Mouse (Mus musculus) liver, embryonic 11.5 days (tissue): Measurements from ENCODE around the gene Cdr2l. TPM values are rescaled to one million over a fixed set of nuclear protein-coding genes. Genes with fewer than 3 reads are reported as not detected.
"Not testable (repeated sequence)": the region's sequence is repeated elsewhere in the genome, so short reads cannot be mapped to it uniquely, and the experiment has no call there.

Source experiments
- ATAC-seq: fragments of 200-750 bp; cut with Nextera tagmentation; replicated peaks from 2 replicates; pipeline ENCODE4 v1.8.0; 2017; ENCODE audit warnings: moderate number of reproducible peaks, mild to moderate bottlenecking, moderate TSS enrichment, moderate library complexity; ENCODE audit not compliant: low FRiP score
- DNase-seq: peaks from one replicate; pipeline ENCODE4 v3.0.0-alpha.2; 2017; ENCODE audit warnings: low spot score
- H3K27ac ChIP-seq: fragments of 300-500 bp; sonication (generic); 2 replicates; pipeline ENCODE4 v1.5.1; 2014; ENCODE audit warnings: mild to moderate bottlenecking, low read depth, low read length, control low read depth
- H3K27me3 ChIP-seq: fragments of 300-500 bp; sonication (generic); replicated peaks from 2 replicates; pipeline ENCODE4 v1.6.1; 2014; ENCODE audit warnings: low read length, mixed read lengths; ENCODE audit not compliant: control insufficient read depth, insufficient read depth
- H3K36me3 ChIP-seq: fragments of 300-500 bp; sonication (generic); 2 replicates; pipeline ENCODE4 v1.6.1; 2014; ENCODE audit warnings: mild to moderate bottlenecking, low read length, moderate library complexity, mixed read lengths; ENCODE audit not compliant: control insufficient read depth, insufficient read depth
- H3K4me1 ChIP-seq: fragments of 300-500 bp; sonication (generic); replicated peaks from 2 replicates; pipeline ENCODE4 v1.6.1; 2014; ENCODE audit warnings: low read length, mixed read lengths; ENCODE audit not compliant: control insufficient read depth, insufficient read depth
- H3K4me2 ChIP-seq: fragments of 300-500 bp; sonication (generic); 2 replicates; pipeline ENCODE4 v1.6.1; 2014; ENCODE audit warnings: mild to moderate bottlenecking, control low read depth, moderate library complexity
- H3K4me3 ChIP-seq: fragments of 300-500 bp; sonication (generic); 2 replicates; pipeline ENCODE4 v1.5.1; 2014; ENCODE audit warnings: low read depth, low read length, control low read depth
- H3K9ac ChIP-seq: fragments of 300-500 bp; sonication (generic); 2 replicates; pipeline ENCODE4 v1.6.1; 2014; ENCODE audit warnings: low read depth, low read length, control low read depth
- H3K9me3 ChIP-seq: fragments of 300-500 bp; sonication (generic); 2 replicates; pipeline ENCODE4 v1.6.1; 2016; ENCODE audit warnings: low read length, inconsistent platforms, mixed read lengths; ENCODE audit not compliant: control insufficient read depth
- whole genome bisulfite sequencing: fragments of 180-500 bp; shearing (Covaris S2); extraction: QIAGEN DNeasy Blood & Tissue Kit; methylation state at CpG from one replicate; pipeline ENCODE4 v1.1.7; 2014; 5-methylcytosine and 5-hydroxymethylcytosine counted together
- polyA plus RNA-seq: library from polyadenylated mRNA; unstranded; fragments of >200 nt; fragmentation: Nextera tagmentation; extraction: Ambion mirVana; gene quantifications from 2 replicates; pipeline ENCODE4 v1.2.1, GENCODE M21; 2014

Cdr2l gene
- polyA plus RNA-seq, 1 experiment from 2014 or later, result 6.9 TPM

GRCm38 (mm10) chr11:115386859-115387258 is 5.1 kb downstream of the Cdr2l start:
- not testable (repeated sequence) for H3K4me1 ChIP-seq, H3K4me3 ChIP-seq, H3K4me2 ChIP-seq, ATAC-seq, H3K9ac ChIP-seq, H3K9me3 ChIP-seq, H3K36me3 ChIP-seq, H3K27ac ChIP-seq, DNase-seq
- WGBS, result 76% methylated on average over 3 of the region's 3 CpGs
- H3K27me3 ChIP-seq, result peaks cover 31% of the 10 kb centered on the region

- Histone ChIP-seq H3K36me3 (no peaks in the 10 kb centered on the region), H3K27ac (no peak overlapping the region)
These were observed 9.6 kb downstream of the Cdr2l start for GRCm38 (mm10) chr11:115391358-115391757.

DNA sequence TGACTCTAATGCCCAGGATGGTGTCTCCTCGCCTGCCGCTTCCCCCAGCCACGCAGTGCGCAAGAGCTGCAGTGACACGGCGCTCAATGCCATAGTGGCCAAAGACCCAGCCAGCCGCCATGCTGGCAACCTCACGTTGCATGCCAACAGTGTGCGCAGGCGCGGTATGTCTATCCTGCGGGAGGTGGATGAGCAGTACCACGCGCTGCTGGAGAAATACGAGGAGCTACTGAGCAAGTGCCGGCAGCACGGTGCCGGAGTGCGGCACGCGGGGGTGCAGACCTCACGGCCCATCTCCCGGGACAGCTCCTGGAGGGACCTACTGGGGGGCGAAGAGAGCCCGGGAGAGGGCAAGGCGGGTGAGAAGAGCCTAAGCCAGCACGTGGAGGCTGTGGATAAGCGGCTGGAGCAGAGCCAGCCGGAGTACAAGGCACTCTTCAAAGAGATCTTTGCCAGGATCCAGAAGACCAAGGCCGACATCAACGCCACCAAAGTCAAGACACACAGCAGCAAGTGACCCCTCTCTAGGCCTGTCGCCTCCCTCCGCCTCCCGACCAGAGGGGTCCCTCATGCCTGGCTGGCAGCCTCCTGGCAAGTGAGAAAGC is 12.1 kb downstream of the Cdr2l start:
- ATAC-seq, result peak; percentile 53; the same call in 1 of the 2 replicates

More at GRCm38 (mm10) chr11:115391358-115391757, 9.6 kb downstream of the Cdr2l start:
- ATAC-seq (no peak), DNase-seq (no peak)
- Histone ChIP-seq H3K27me3 (0 out of 2 replicates have a peak, but pooled peaks cover 3% of the 10 kb centered on the region), H3K4me2 (no peak overlapping the region), H3K9me3 (no peaks in the 10 kb centered on the region), H3K4me3 (no peak overlapping the region), H3K9ac (no peak overlapping the region), H3K4me1 (no peaks in the 10 kb centered on the region)
- WGBS, result 89% methylated on average over 7 of the region's 7 CpGs

DNA sequence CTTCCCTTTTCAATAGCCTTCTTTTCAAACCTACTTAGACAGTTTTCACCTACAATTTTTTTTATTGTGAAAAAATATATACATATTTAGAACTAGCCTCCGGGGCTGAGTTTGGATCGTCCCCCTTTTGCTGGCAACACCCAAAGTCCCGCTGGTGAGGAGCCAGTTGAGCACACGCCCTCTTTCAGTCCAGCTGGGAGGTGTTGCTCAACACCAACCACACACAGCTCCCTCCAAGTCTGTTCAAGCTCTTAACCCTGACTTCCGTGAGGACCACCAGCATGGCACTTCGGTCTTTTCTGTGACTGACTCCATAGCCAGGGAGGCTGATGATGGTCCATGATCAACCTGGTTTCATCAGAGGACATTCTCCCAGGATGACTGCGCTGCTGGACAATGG is 16.4 kb downstream of the Cdr2l start:
- Histone ChIP-seq H3K27me3 (no peaks in the 10 kb centered on the region), H3K9ac (no peak overlapping the region), H3K4me1 (no peaks in the 10 kb centered on the region), H3K9me3 (no peaks in the 10 kb centered on the region), H3K27ac (no peak overlapping the region), H3K36me3 (no peaks in the 10 kb centered on the region), H3K4me2 (no peak overlapping the region), H3K4me3 (no peak overlapping the region)
- no peak for ATAC-seq
- WGBS, result 65% methylated on average over 7 of the region's 7 CpGs
- DNase-seq, result no peak

More for the DNA sequence above, 12.1 kb downstream of the Cdr2l start:
- DNase-seq, result no peak
- no peak overlapping the region for H3K27ac ChIP-seq
- 0 out of 2 replicates have a peak, but pooled peaks cover 3% of the 10 kb centered on the region for H3K27me3 ChIP-seq
- H3K9ac ChIP-seq, result no peak overlapping the region
- H3K4me1 ChIP-seq, result no peaks in the 10 kb centered on the region
- peak overlapping the region; percentile 26; the same call in 1 of the 2 replicates for H3K4me3 ChIP-seq
- no peaks in the 10 kb centered on the region for H3K36me3 ChIP-seq
- no peaks in the 10 kb centered on the region for H3K9me3 ChIP-seq
- peak overlapping the region; percentile 59 for H3K4me2 ChIP-seq
- 49% methylated on average over 34 of the region's 34 CpGs for whole genome bisulfite sequencing

- no peak for DNase-seq
- Histone ChIP-seq H3K27ac (no peak overlapping the region), H3K36me3 (no peaks in the 10 kb centered on the region), H3K4me2 (no peak overlapping the region), H3K9ac (no peak overlapping the region), H3K9me3 (no peaks in the 10 kb centered on the region), H3K4me3 (no peak overlapping the region), H3K4me1 (peaks cover 6% of the 10 kb centered on the region), H3K27me3 (no peaks in the 10 kb centered on the region)
- no peak for ATAC-seq
- WGBS, result 77% methylated on average over 3 of the region's 3 CpGs
These were observed 18.4 kb downstream of the Cdr2l start for GRCm38 (mm10) chr11:115400126-115400525.

GRCm38 (mm10) chr11:115400630-115401391 is 19.1 kb downstream of the Cdr2l start:
- Histone ChIP-seq H3K4me2 (no peak overlapping the region), H3K27ac (no peak overlapping the region), H3K4me3 (no peak overlapping the region), H3K27me3 (no peaks in the 10 kb centered on the region), H3K9me3 (no peaks in the 10 kb centered on the region), H3K36me3 (no peaks in the 10 kb centered on the region), H3K4me1 (peaks cover 6% of the 10 kb centered on the region), H3K9ac (no peak overlapping the region)
- no peak for ATAC-seq
- WGBS, result 58% methylated on average over 11 of the region's 11 CpGs
- no peak for DNase-seq

DNA sequence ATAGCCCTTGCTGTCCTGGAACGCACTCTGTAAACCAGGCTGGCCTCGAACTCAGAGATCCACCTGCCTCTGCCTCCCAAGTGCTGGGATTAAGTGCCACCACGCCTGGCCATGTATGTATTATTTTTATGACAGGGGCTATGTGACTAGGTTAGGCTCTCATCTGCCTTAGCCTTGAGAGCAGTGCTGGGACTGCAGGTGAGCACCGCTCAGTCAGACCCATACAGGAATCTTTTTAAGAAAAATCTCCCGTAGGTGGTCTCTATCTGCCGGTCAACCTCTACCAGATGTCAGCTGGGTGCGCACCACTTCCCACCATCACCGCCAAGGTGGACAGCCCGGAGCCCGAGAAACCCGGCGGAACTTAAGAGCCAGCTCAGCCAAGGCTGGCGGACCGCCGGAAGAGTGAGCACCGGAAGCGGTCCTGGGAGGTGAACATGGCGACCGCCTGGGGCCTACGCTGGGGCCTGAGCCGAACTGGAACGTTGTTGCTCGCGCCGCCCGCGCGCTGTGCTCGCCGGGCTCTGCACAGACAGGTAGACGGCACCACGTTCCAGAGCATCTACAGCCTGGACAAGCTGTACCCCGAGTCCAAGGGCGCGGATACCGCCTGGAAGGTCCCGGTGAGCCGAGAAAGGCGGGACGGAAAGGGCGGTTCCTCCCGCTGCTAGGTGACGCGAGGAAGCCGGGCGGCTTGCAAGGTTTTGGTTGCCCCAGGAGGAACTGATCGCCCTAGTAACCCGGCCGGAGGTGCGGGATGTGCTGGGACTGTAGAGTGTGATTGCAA is 21.8 kb downstream of the Cdr2l start, which contains the start of gene Mrpl58:
Gene Mrpl58 (plus strand): TSS at position 415 of the 787 bp plus-strand sequence.
- Histone ChIP-seq H3K9ac (peak within 1 kb of the TSS; percentile 87), H3K4me3 (peak within 1 kb of the TSS; percentile 92), H3K4me1 (peaks cover 6% of the 10 kb centered on the region), H3K4me2 (peak within 1 kb of the TSS; percentile 92), H3K36me3 (peaks cover 4% of the 10 kb centered on the region; the same call in 1 of the 2 replicates), H3K27me3 (no peaks in the 10 kb centered on the region), H3K27ac (peak within 1 kb of the TSS; percentile 83), H3K9me3 (no peaks in the 10 kb centered on the region)
- peak; percentile 88 for DNase-seq
- WGBS, result 3% methylated on average over 50 of the region's 50 CpGs
- ATAC-seq, result peak; percentile 92

DNA sequence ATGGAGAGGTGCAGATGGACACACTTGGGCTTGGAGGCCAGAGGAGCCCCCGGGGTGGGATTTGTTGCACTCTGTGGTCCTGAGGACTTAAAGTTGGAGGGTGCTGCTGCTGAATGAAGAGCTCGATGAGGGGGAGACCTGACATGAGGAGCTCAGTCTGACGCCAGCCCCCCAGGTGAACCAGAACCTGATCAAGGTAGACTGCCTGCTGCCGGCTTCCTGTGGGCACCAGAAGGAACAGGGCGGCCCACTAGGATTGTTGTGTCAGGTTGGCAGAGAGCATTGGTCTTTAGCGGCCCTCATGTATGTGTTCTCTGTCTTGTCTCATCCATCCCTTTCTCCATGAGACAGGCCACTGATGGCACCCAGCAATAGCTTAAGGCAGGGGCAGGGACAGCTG is 24.0 kb downstream of the Cdr2l start:
- WGBS, result 85% methylated on average over 6 of the region's 6 CpGs

More for the DNA sequence above, 24.0 kb downstream of the Cdr2l start:
- no peak for DNase-seq
- no peak overlapping the region for H3K27ac ChIP-seq
- H3K9me3 ChIP-seq, result no peaks in the 10 kb centered on the region
- H3K27me3 ChIP-seq, result no peaks in the 10 kb centered on the region
- no peak overlapping the region for H3K9ac ChIP-seq
- H3K4me2 ChIP-seq, result no peak overlapping the region
- no peak for ATAC-seq
- H3K4me1 ChIP-seq, result peaks cover 9% of the 10 kb centered on the region
- H3K36me3 ChIP-seq, result peaks cover 10% of the 10 kb centered on the region; the same call in 1 of the 2 replicates
- no peak overlapping the region for H3K4me3 ChIP-seq
